Mouse (Mus musculus) embryonic facial prominence, embryonic 11.5 days (tissue): ENCODE data around the gene Tmem167. TPM values are rescaled to one million over a fixed set of nuclear protein-coding genes. Genes with fewer than 3 reads are reported as not detected.

Experiments
- ATAC-seq: fragments of 200-750 bp; cut with Nextera tagmentation; replicated peaks from 2 replicates; pipeline ENCODE4 v1.8.0; 2017; ENCODE audit warnings: low read depth; ENCODE audit not compliant: insufficient number of reproducible peaks, low FRiP score, low TSS enrichment
- DNase-seq: peaks from one replicate; pipeline ENCODE4 v3.0.0-alpha.2; 2015; ENCODE audit warnings: low spot score
- H3K27ac ChIP-seq: fragments of 300-500 bp; sonication (generic); replicated peaks from 2 replicates; pipeline ENCODE4 v1.5.1; 2014; ENCODE audit warnings: mild to moderate bottlenecking, low read depth, low read length, control low read depth
- H3K27me3 ChIP-seq: fragments of 300-500 bp; sonication (generic); 2 replicates; pipeline ENCODE4 v1.6.1; 2014; ENCODE audit warnings: mild to moderate bottlenecking, low read length, moderate library complexity, mixed read lengths; ENCODE audit not compliant: control insufficient read depth, insufficient read depth
- H3K36me3 ChIP-seq: fragments of 300-500 bp; sonication (generic); replicated peaks from 2 replicates; pipeline ENCODE4 v1.6.1; 2014; ENCODE audit warnings: low read depth, mild to moderate bottlenecking, low read length, moderate library complexity, mixed read lengths; ENCODE audit not compliant: control insufficient read depth, insufficient read depth
- H3K4me1 ChIP-seq: fragments of 300-500 bp; sonication (generic); 2 replicates; pipeline ENCODE4 v1.6.1; 2014; ENCODE audit warnings: low read length, mixed read lengths; ENCODE audit not compliant: control insufficient read depth, insufficient read depth
- H3K4me2 ChIP-seq: fragments of 300-500 bp; sonication (generic); 2 replicates; pipeline ENCODE4 v1.6.1; 2014; ENCODE audit warnings: low read depth, mild to moderate bottlenecking, control low read depth, low read length, moderate library complexity
- H3K4me3 ChIP-seq: fragments of 300-500 bp; sonication (generic); 2 replicates; pipeline ENCODE4 v1.5.1; 2014; ENCODE audit warnings: low read depth, low read length, control low read depth
- H3K9ac ChIP-seq: fragments of 300-500 bp; sonication (generic); replicated peaks from 2 replicates; pipeline ENCODE4 v1.6.1; 2014; ENCODE audit warnings: mild to moderate bottlenecking, control low read depth, low read length
- H3K9me3 ChIP-seq: fragments of 300-500 bp; sonication (generic); replicated peaks from 2 replicates; pipeline ENCODE4 v1.6.1; 2016; ENCODE audit warnings: mild to moderate bottlenecking, low read length, inconsistent platforms, mixed read lengths; ENCODE audit not compliant: control insufficient read depth
- WGBS: fragments of 180-500 bp; shearing (Covaris S2); extraction: QIAGEN DNeasy Blood & Tissue Kit; methylation state at CpG from one replicate; pipeline ENCODE4 v1.1.7; 2014; 5-methylcytosine and 5-hydroxymethylcytosine counted together
- polyA plus RNA-seq: library from polyadenylated mRNA; unstranded; fragments of >200 nt; fragmentation: Nextera tagmentation; extraction: Ambion mirVana; gene quantifications from 2 replicates; pipeline ENCODE4 v1.2.1, GENCODE M21; 2014

Gene Tmem167
- polyA plus RNA-seq, 1 experiment from 2014 or later, result 78.5 TPM

- Histone ChIP-seq H3K27ac (no peak overlapping the region), H3K27me3 (no peaks in the 10 kb centered on the region), H3K4me2 (no peak overlapping the region), H3K9ac (no peak overlapping the region), H3K9me3 (no peaks in the 10 kb centered on the region), H3K36me3 (no peaks in the 10 kb centered on the region), H3K4me3 (no peak overlapping the region), H3K4me1 (no peaks in the 10 kb centered on the region)
- DNase-seq (no peak), ATAC-seq (no peak)
- WGBS, result 57% methylated on average over 3 of the region's 3 CpGs
Observed at GRCm38 (mm10) chr13:90167044-90167443, 78.1 kb downstream of the Tmem167 start.

GRCm38 (mm10) chr13:90170100-90170781, 81.3 kb downstream of the Tmem167 start:
- Histone ChIP-seq H3K4me1 (no peaks in the 10 kb centered on the region), H3K9ac (no peak overlapping the region), H3K27ac (no peak overlapping the region), H3K4me3 (no peak overlapping the region), H3K4me2 (no peak overlapping the region), H3K27me3 (no peaks in the 10 kb centered on the region), H3K9me3 (no peaks in the 10 kb centered on the region), H3K36me3 (no peaks in the 10 kb centered on the region)
- DNase-seq (peak; percentile 64), ATAC-seq (peak; percentile 58; the same call in 1 of the 2 replicates)
- 20% methylated on average over 4 of the region's 4 CpGs for WGBS

- Histone ChIP-seq H3K36me3 (no peaks in the 10 kb centered on the region), H3K27ac (no peak overlapping the region), H3K9ac (no peak overlapping the region), H3K4me1 (no peaks in the 10 kb centered on the region), H3K4me3 (no peak overlapping the region), H3K9me3 (no peaks in the 10 kb centered on the region), H3K27me3 (no peaks in the 10 kb centered on the region), H3K4me2 (no peak overlapping the region)
- ATAC-seq, result no peak
- DNase-seq, result no peak
- WGBS, result 33% methylated on average over 2 of the region's 2 CpGs
Observed at GRCm38 (mm10) chr13:90170782-90171179, 81.9 kb downstream of the Tmem167 start.

GRCm38 (mm10) chr13:90171390-90171789, 82.5 kb downstream of the Tmem167 start:
- no peaks in the 10 kb centered on the region for H3K4me1 ChIP-seq
- DNase-seq (peak; percentile 15), ATAC-seq (no peak)
- H3K36me3 ChIP-seq, result no peaks in the 10 kb centered on the region
- no peak overlapping the region for H3K4me3 ChIP-seq
- H3K9ac ChIP-seq, result no peak overlapping the region
- H3K9me3 ChIP-seq, result no peaks in the 10 kb centered on the region
- no peak overlapping the region for H3K27ac ChIP-seq
- no peaks in the 10 kb centered on the region for H3K27me3 ChIP-seq
- H3K4me2 ChIP-seq, result no peak overlapping the region

- DNase-seq (no peak), ATAC-seq (no peak)
- Histone ChIP-seq H3K9ac (no peak overlapping the region), H3K4me3 (no peak overlapping the region), H3K36me3 (no peaks in the 10 kb centered on the region), H3K27me3 (no peaks in the 10 kb centered on the region), H3K9me3 (no peaks in the 10 kb centered on the region), H3K4me1 (no peaks in the 10 kb centered on the region), H3K4me2 (no peak overlapping the region), H3K27ac (no peak overlapping the region)
- 65% methylated on average over 2 of the region's 2 CpGs for WGBS
Observed at GRCm38 (mm10) chr13:90175662-90176061, 86.7 kb downstream of the Tmem167 start.

GRCm38 (mm10) chr13:90182262-90182661, 93.3 kb downstream of the Tmem167 start:
- no peak overlapping the region for H3K4me2 ChIP-seq
- ATAC-seq (no peak), DNase-seq (peak; percentile 8)
- H3K9ac ChIP-seq, result no peak overlapping the region
- H3K27me3 ChIP-seq, result no peaks in the 10 kb centered on the region
- H3K36me3 ChIP-seq, result no peaks in the 10 kb centered on the region
- H3K9me3 ChIP-seq, result no peaks in the 10 kb centered on the region
- no peaks in the 10 kb centered on the region for H3K4me1 ChIP-seq
- no peak overlapping the region for H3K27ac ChIP-seq
- H3K4me3 ChIP-seq, result no peak overlapping the region

GRCm38 (mm10) chr13:90183536-90183935, 94.6 kb downstream of the Tmem167 start:
- H3K4me1 ChIP-seq, result no peaks in the 10 kb centered on the region
- no peak overlapping the region for H3K4me2 ChIP-seq
- H3K27ac ChIP-seq, result no peak overlapping the region
- H3K9me3 ChIP-seq, result no peaks in the 10 kb centered on the region
- no peak overlapping the region for H3K9ac ChIP-seq
- ATAC-seq, result no peak
- no peaks in the 10 kb centered on the region for H3K36me3 ChIP-seq
- 81% methylated on average over 7 of the region's 7 CpGs for WGBS
- DNase-seq, result no peak
- no peak overlapping the region for H3K4me3 ChIP-seq
- H3K27me3 ChIP-seq, result no peaks in the 10 kb centered on the region

GRCm38 (mm10) chr13:90186694-90187093, 97.8 kb downstream of the Tmem167 start:
- 73% methylated on average over 2 of the region's 2 CpGs for WGBS
- Histone ChIP-seq H3K27me3 (no peaks in the 10 kb centered on the region), H3K4me2 (no peak overlapping the region), H3K9ac (no peak overlapping the region), H3K4me3 (no peak overlapping the region), H3K4me1 (no peaks in the 10 kb centered on the region), H3K36me3 (no peaks in the 10 kb centered on the region), H3K27ac (no peak overlapping the region), H3K9me3 (no peaks in the 10 kb centered on the region)
- DNase-seq, result no peak
- ATAC-seq, result no peak
